Mouse (Mus musculus) embryonic facial prominence, embryonic 12.5 days (tissue): ENCODE data around the gene Bicdl1. TPM values are rescaled to one million over a fixed set of nuclear protein-coding genes. Genes with fewer than 3 reads are reported as not detected.

ENCODE experiments used
- ATAC-seq: fragments of 200-750 bp; cut with Nextera tagmentation; 2 replicates; pipeline ENCODE4 v1.8.0; 2017; ENCODE audit not compliant: insufficient number of reproducible peaks, insufficient read depth, low FRiP score, low TSS enrichment
- H3K27ac ChIP-seq: fragments of 300-500 bp; sonication (generic); 2 replicates; pipeline ENCODE4 v1.5.1; 2016; ENCODE audit warnings: mild to moderate bottlenecking
- H3K27me3 ChIP-seq: fragments of 300-500 bp; sonication (generic); 2 replicates; pipeline ENCODE4 v1.6.1; 2016; ENCODE audit warnings: mild to moderate bottlenecking, moderate library complexity
- H3K36me3 ChIP-seq: fragments of 300-500 bp; sonication (generic); 2 replicates; pipeline ENCODE4 v1.6.1; 2016; ENCODE audit warnings: mild to moderate bottlenecking
- H3K4me1 ChIP-seq: fragments of 300-500 bp; sonication (generic); 2 replicates; pipeline ENCODE4 v1.6.1; 2016
- H3K4me2 ChIP-seq: fragments of 300-500 bp; sonication (generic); replicated peaks from 2 replicates; pipeline ENCODE4 v1.6.1; 2016; ENCODE audit warnings: mild to moderate bottlenecking, moderate library complexity
- H3K4me3 ChIP-seq: fragments of 300-500 bp; sonication (generic); 2 replicates; pipeline ENCODE4 v1.5.1; 2016; ENCODE audit warnings: mild to moderate bottlenecking
- H3K9ac ChIP-seq: fragments of 300-500 bp; sonication (generic); 2 replicates; pipeline ENCODE4 v1.6.1; 2016; ENCODE audit warnings: mild to moderate bottlenecking, moderate library complexity
- H3K9me3 ChIP-seq: fragments of 300-500 bp; sonication (generic); 2 replicates; pipeline ENCODE4 v1.6.1; 2016; ENCODE audit warnings: mild to moderate bottlenecking, moderate library complexity
- WGBS: fragments of 180-500 bp; shearing (Covaris S2); methylation state at CpG from one replicate; pipeline ENCODE4 v1.1.7; 2016; 5-methylcytosine and 5-hydroxymethylcytosine counted together
- polyA plus RNA-seq: library from polyadenylated mRNA; unstranded; fragments of >200 nt; fragmentation: Nextera tagmentation; extraction: Ambion mirVana; gene quantifications from 2 replicates; pipeline ENCODE4 v1.2.1, GENCODE M21; 2016

The Bicdl1 gene
- polyA plus RNA-seq, 1 experiment from 2014 or later, result 12.4 TPM

DNA sequence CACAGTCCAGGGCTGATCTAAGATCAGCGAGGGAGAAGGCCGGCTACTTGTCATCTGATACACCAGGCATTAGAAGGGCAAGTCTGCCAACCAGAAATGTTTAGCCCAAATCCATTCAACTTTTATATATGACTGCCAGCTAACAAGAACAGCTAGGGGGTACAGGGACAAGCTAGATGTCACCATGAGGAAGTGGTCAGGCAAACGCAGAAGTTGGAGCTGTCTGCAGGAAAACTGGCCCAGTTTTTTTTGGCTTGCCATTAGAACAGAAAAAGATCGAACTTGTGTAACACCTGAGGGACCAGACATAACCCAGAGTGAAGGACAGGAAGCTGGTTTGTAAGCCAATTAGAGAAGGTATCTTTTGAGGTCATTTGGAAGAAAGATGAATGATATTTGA, 30.2 kb downstream of the Bicdl1 start:
- Histone ChIP-seq H3K36me3 (no peaks in the 10 kb centered on the region), H3K9ac (no peak overlapping the region), H3K27ac (no peak overlapping the region), H3K27me3 (no peaks in the 10 kb centered on the region), H3K4me1 (peaks cover 5% of the 10 kb centered on the region; the same call in 1 of the 2 replicates), H3K4me2 (no peak overlapping the region), H3K4me3 (no peak overlapping the region), H3K9me3 (no peaks in the 10 kb centered on the region)
- WGBS, result 69% methylated on average over 4 of the region's 4 CpGs
- ATAC-seq, result no peak

GRCm38 (mm10) chr5:115696811-115697210, 34.6 kb downstream of the Bicdl1 start:
- WGBS, result 67% methylated on average over 5 of the region's 5 CpGs

GRCm38 (mm10) chr5:115695191-115695770, 36.1 kb downstream of the Bicdl1 start:
- Histone ChIP-seq H3K27ac (no peak overlapping the region), H3K4me1 (peaks cover 4% of the 10 kb centered on the region; the same call in 1 of the 2 replicates), H3K27me3 (no peaks in the 10 kb centered on the region), H3K9me3 (no peaks in the 10 kb centered on the region), H3K4me3 (no peak overlapping the region), H3K4me2 (no peak overlapping the region), H3K9ac (no peak overlapping the region), H3K36me3 (no peaks in the 10 kb centered on the region)
- 82% methylated on average over 6 of the region's 6 CpGs for WGBS
- ATAC-seq, result no peak

More at GRCm38 (mm10) chr5:115696811-115697210, 34.6 kb downstream of the Bicdl1 start:
- no peaks in the 10 kb centered on the region for H3K36me3 ChIP-seq
- H3K4me2 ChIP-seq, result no peak overlapping the region
- peaks cover 5% of the 10 kb centered on the region; the same call in 1 of the 2 replicates for H3K4me1 ChIP-seq
- H3K4me3 ChIP-seq, result no peak overlapping the region
- no peak overlapping the region for H3K9ac ChIP-seq
- no peaks in the 10 kb centered on the region for H3K9me3 ChIP-seq
- H3K27me3 ChIP-seq, result no peaks in the 10 kb centered on the region
- ATAC-seq, result no peak
- no peak overlapping the region for H3K27ac ChIP-seq

DNA sequence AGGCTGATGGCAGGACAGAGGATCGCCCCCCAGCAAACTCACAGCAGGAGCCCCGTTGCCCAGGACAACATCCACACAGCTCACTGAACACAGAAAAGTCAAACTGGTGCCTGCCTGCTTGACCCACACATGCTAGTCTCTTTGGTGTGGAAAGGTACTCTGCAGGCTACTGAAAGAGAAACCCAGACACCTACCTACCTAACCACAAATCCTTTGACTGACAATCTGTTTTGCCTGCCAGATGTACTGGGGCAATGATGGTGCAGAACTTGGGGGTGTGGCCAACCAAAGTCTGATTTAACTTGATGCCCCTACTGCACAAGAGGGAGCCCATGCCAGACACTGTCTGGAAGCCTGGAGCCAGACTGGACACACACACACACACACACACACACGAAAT, 38.1 kb downstream of the Bicdl1 start:
- Histone ChIP-seq H3K4me1 (no peaks in the 10 kb centered on the region), H3K4me3 (no peak overlapping the region), H3K9me3 (no peaks in the 10 kb centered on the region), H3K27me3 (no peaks in the 10 kb centered on the region), H3K27ac (no peak overlapping the region), H3K4me2 (no peak overlapping the region), H3K36me3 (no peaks in the 10 kb centered on the region), H3K9ac (no peak overlapping the region)
- ATAC-seq, result no peak
- 55% methylated on average over 3 of the region's 3 CpGs for WGBS

DNA sequence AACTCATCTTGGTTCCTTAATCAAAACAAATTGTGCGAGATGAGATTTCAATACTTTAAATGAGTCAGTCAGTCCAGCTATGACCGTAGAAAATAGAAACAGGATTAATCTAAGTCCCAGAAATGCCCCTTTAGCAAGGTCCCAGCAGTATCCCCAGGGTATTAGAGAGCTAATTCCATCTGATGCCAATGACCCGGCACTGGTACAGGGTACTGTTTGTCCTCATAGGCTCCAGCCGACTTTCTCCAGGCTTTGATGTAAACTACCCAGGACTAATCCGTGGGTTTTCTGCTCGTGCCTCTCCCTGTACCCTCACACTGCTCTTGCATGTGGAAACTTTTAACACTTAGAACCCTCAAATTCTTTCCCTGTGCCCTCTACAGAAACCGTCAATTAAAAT, 44.7 kb downstream of the Bicdl1 start:
- Histone ChIP-seq H3K27me3 (no peaks in the 10 kb centered on the region), H3K4me3 (no peak overlapping the region), H3K4me1 (peaks cover 8% of the 10 kb centered on the region; the same call in 1 of the 2 replicates), H3K36me3 (no peaks in the 10 kb centered on the region), H3K9me3 (no peaks in the 10 kb centered on the region), H3K4me2 (no peak overlapping the region), H3K9ac (no peak overlapping the region), H3K27ac (no peak overlapping the region)
- WGBS, result 38% methylated on average over 7 of the region's 7 CpGs
- ATAC-seq, result no peak

- Histone ChIP-seq H3K9ac (no peak overlapping the region), H3K4me2 (no peak overlapping the region), H3K27me3 (no peaks in the 10 kb centered on the region), H3K4me3 (no peak overlapping the region), H3K36me3 (no peaks in the 10 kb centered on the region), H3K4me1 (peaks cover 8% of the 10 kb centered on the region; the same call in 1 of the 2 replicates), H3K9me3 (no peaks in the 10 kb centered on the region), H3K27ac (no peak overlapping the region)
- ATAC-seq, result no peak
- WGBS, result 83% methylated on average over 10 of the region's 10 CpGs
Measured at GRCm38 (mm10) chr5:115685126-115685525, 46.3 kb downstream of the Bicdl1 start.

- H3K4me1 ChIP-seq, result no peaks in the 10 kb centered on the region
- WGBS, result 71% methylated on average over 8 of the region's 8 CpGs
- no peak for ATAC-seq
- H3K4me2 ChIP-seq, result no peak overlapping the region
- H3K27ac ChIP-seq, result no peak overlapping the region
- no peak overlapping the region for H3K9ac ChIP-seq
- H3K9me3 ChIP-seq, result no peaks in the 10 kb centered on the region
- H3K4me3 ChIP-seq, result no peak overlapping the region
- H3K27me3 ChIP-seq, result 0 out of 2 replicates have a peak, but pooled peaks cover 2% of the 10 kb centered on the region
- H3K36me3 ChIP-seq, result no peaks in the 10 kb centered on the region
Measured at GRCm38 (mm10) chr5:115671846-115672245, 59.6 kb downstream of the Bicdl1 start.

DNA sequence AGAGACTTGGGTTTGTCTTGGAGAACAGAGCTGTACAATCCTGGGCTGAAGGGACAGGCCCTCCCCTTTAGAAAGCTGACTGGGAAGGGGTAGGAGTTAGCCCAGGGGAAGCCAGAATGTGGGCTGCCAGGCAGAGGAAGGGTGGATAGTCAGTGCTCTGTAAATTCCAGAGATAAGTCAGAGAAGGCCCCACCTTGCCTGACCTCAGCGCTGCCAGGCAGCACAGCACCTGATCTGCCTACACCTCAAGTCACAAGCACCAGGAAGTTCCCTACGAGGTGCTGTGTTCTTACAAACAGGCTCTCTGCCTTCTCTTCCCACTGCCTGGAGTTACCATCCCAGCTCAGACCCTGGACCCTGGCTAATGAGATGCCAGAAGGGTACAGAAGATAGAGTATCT, 61.0 kb downstream of the Bicdl1 start:
- WGBS, result 75% methylated on average over 2 of the region's 2 CpGs
- Histone ChIP-seq H3K9ac (no peak overlapping the region), H3K4me2 (no peak overlapping the region), H3K27me3 (0 out of 2 replicates have a peak, but pooled peaks cover 2% of the 10 kb centered on the region), H3K36me3 (no peaks in the 10 kb centered on the region), H3K9me3 (no peaks in the 10 kb centered on the region), H3K4me3 (no peak overlapping the region), H3K4me1 (no peaks in the 10 kb centered on the region), H3K27ac (no peak overlapping the region)
- ATAC-seq, result no peak

DNA sequence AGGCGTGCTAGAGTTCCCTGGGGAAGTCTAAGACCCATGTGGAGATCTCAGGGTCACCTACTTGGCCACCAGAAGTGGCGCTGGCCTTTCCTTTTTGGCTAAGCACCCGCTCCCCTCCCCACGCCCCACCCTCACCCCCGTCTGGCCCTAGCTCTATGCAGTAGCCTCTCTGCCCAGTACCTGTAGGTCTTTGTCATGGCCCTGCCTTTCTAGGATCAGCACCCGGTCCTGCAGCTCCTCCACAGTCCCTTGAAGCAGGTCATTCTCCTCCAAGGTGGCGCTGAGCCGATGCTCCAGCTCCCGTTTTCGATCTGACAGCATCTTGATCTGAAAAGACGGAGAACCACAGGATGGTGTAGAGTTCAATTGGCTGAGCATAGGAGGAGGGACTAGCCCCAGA, 61.4 kb downstream of the Bicdl1 start:
- H3K27ac ChIP-seq, result no peak overlapping the region
- 84% methylated on average over 11 of the region's 11 CpGs for WGBS

DNA sequence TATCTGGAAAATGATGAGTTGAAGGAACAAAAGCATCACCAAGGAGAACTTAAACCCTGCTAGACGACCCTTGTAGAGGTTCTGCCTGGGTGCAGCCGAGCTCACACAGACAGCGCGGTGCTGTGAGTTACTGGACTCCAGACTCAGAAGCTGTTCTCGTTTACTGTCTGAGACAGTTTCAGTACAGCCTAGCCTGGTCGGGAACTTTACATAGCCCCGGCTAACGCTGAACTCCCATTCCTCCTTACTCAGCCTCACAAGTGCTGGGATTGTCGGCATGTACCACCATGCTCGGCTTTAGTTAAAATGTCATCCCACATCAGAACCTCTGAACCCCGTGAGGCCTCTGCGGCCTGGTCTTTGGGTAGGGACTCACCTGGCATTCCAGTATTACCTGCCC, 62.4 kb downstream of the Bicdl1 start:
- 0 out of 2 replicates have a peak, but pooled peaks cover 2% of the 10 kb centered on the region for H3K27me3 ChIP-seq
- no peaks in the 10 kb centered on the region for H3K4me1 ChIP-seq
- no peaks in the 10 kb centered on the region for H3K9me3 ChIP-seq
- 82% methylated on average over 12 of the region's 12 CpGs for WGBS
- ATAC-seq, result no peak
- H3K27ac ChIP-seq, result no peak overlapping the region
- no peak overlapping the region for H3K4me2 ChIP-seq
- no peak overlapping the region for H3K9ac ChIP-seq
- no peaks in the 10 kb centered on the region for H3K36me3 ChIP-seq
- H3K4me3 ChIP-seq, result no peak overlapping the region

More for the DNA sequence above, 61.4 kb downstream of the Bicdl1 start:
- Histone ChIP-seq H3K9me3 (no peaks in the 10 kb centered on the region), H3K27me3 (0 out of 2 replicates have a peak, but pooled peaks cover 2% of the 10 kb centered on the region), H3K9ac (no peak overlapping the region), H3K36me3 (no peaks in the 10 kb centered on the region), H3K4me3 (no peak overlapping the region), H3K4me1 (no peaks in the 10 kb centered on the region), H3K4me2 (no peak overlapping the region)
- no peak for ATAC-seq

- Histone ChIP-seq H3K9me3 (no peaks in the 10 kb centered on the region), H3K9ac (no peak overlapping the region), H3K4me3 (no peak overlapping the region), H3K27me3 (0 out of 2 replicates have a peak, but pooled peaks cover 6% of the 10 kb centered on the region), H3K4me2 (no peak overlapping the region), H3K4me1 (no peaks in the 10 kb centered on the region), H3K27ac (no peak overlapping the region), H3K36me3 (no peaks in the 10 kb centered on the region)
- 16% methylated on average over 7 of the region's 7 CpGs for WGBS
- no peak for ATAC-seq
Measured at GRCm38 (mm10) chr5:115667894-115668293, 63.5 kb downstream of the Bicdl1 start.

DNA sequence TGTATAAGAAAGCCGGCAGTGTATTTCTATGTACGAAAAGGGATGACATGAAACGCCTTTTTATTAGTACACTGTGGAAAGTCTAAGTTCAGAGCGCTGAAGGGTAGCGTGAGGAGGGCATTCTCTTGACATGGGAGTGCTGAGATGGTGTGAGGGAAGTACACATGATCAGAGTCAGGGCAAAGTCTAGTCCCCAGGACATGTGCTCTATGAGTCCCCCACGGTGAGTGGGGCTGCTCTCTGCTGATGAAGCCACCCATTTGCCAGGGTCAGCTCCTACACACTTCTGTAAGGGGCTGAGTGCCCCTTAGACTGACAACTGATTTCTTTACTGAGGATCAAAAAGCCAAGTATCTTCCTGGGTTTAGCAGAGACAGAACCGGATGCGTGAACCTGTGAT, 64.2 kb downstream of the Bicdl1 start:
- Histone ChIP-seq H3K4me1 (no peaks in the 10 kb centered on the region), H3K27me3 (0 out of 2 replicates have a peak, but pooled peaks cover 6% of the 10 kb centered on the region), H3K36me3 (no peaks in the 10 kb centered on the region), H3K9me3 (no peaks in the 10 kb centered on the region), H3K9ac (no peak overlapping the region), H3K4me3 (no peak overlapping the region), H3K27ac (no peak overlapping the region), H3K4me2 (no peak overlapping the region)
- no peak for ATAC-seq
- WGBS, result 78% methylated on average over 8 of the region's 8 CpGs
